Mouse (Mus musculus) mouse embryonic stem cell (cell line): ENCODE data around the gene Dclk2.

ENCODE experiments used
- in situ Hi-C, 2 experiments: fragments of 300-500 bp; cut with MboI; formaldehyde crosslinking; loops; 1 replicate in 1 of 2; 3 replicates in 1 of 2; pipeline ENCODE4 v1.14.3; 2019 to 2020; ENCODE audit warnings: low sequenced_read_pairs in 2 of 2, low pct_unique_long_range_greater_than_20kb in 1 of 2, mixed read lengths in 1 of 2; ENCODE audit not compliant: unreplicated experiment in 1 of 2

Dclk2 gene

GRCm38 (mm10) chr3:86898366-86898765, 22.3 kb downstream of the Dclk2 start:
- in situ Hi-C loops: no loop called here

DNA sequence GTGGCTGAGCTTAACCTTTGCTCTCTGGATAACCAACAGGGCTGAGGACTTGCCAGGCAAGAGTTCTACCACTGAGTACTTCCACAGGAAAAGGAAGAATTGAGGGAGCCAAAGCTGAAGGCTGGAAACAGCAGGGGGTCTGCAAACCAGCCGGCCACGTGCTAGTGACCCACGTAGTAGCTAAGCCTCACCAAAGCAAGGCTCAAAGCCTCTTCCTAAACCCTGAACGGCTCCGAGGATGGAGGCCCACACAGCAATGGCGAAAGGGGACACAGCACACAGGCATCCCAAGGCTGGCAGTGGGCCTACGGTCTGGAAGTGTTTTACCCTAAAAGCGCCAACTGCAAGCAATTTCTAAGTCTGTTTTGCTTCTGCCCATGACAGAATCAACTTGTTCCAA, 23.1 kb downstream of the Dclk2 start:
- in situ Hi-C loops: no loop called here

- in situ Hi-C loops: no loop called here
These were observed 23.6 kb downstream of the Dclk2 start for GRCm38 (mm10) chr3:86897066-86897465.

DNA sequence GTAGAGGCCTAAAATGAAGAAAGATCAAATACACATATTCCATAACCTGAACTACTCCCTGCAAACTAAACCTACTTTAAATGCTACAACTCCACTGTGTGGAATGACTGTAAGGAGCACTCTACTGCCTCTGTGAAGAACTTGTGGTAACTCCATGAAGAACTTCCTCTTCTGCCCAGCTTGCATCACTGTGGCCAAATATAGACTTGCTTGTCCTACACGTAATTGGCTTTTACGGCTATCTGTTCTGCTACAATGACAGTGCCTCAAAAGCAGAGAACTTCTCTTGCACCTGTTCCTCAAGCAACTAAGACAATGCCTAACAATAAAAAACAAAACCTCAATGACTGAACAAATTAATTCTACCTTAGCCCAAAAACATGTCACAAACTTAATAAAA, 26.2 kb downstream of the Dclk2 start:
- in situ Hi-C loops: no loop called here

DNA sequence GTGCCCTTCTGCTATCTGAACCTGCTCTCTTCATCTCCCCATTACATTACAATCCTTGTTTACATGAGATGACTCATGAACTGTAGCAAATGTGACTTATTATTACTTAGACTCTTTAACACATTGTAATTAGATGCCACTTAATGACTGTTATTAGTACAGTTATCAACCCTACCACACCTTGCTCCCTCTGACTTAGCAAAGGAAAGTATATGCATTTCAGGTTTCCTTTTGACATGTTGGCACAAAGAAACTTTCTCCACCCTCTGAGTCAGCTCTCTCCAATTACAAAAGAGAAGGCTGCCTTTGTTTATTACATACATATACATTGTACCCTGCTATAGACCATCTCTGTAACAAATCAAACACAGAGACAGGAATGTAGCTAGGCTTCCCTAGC, 33.1 kb downstream of the Dclk2 start:
- in situ Hi-C loops: no loop called here

GRCm38 (mm10) chr3:86885180-86885579, 35.5 kb downstream of the Dclk2 start:
- in situ Hi-C loops: no loop called here

DNA sequence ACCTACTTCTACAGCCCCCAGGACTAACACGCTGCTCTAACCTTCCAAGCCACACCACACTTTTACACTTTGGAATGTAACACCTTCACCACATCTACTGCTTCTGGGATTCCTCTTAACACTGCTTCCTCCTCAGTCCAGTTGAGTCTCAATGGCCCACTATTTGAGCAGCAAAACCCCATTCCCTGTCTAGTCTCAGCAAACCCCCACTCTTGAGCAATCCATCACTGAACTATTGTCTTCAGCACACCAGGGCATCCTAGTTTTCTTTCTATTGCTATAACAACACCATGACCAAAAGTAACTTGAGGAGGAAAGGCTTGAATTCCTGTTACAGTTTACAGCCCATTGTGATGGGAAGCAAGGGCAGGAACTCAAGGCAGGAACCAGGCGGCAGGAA, 36.2 kb downstream of the Dclk2 start:
- in situ Hi-C loops: no loop called here

DNA sequence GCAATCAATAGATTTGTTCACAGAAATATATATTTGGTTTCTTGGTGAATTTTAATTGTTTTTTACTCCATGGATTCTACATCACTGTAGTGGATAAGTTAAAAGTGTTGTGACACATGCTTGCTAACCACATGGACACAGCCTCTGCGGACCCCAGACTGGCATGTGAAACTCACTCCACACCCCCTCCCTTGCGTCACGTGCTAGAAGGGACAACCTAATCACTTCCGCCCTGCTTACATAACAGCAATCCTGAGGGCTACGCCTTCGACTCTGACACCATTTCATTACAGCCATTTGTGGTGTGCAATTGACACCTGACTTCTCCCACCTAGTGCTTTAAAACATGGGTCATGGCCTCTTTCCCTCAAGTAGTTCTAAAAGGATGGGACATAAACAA, 36.7 kb downstream of the Dclk2 start:
- in situ Hi-C loops: no loop called here

DNA sequence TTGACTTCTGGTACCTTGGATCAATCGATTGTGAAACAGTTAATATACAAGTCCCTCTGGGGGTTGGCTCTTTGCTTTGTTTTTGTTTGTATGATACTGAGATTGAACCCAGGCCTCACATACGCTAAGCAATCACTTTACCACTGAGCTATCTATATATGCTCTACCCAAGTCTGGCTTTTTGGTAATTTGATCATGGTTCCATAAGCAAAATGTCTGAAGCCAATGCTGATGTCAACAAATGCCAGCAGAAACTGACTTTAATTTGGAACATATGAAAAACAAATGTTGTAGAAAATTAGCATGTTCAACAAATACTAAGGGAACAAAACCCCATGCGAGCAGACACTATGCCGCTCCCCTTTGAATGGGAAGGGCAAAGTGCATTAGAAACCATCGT, 44.7 kb downstream of the Dclk2 start:
- in situ Hi-C loops: no loop called here

GRCm38 (mm10) chr3:86873092-86873600, 47.5 kb downstream of the Dclk2 start:
- in situ Hi-C loops: no loop called here

GRCm38 (mm10) chr3:86870952-86871351, 49.7 kb downstream of the Dclk2 start:
- in situ Hi-C loops: no loop called here

DNA sequence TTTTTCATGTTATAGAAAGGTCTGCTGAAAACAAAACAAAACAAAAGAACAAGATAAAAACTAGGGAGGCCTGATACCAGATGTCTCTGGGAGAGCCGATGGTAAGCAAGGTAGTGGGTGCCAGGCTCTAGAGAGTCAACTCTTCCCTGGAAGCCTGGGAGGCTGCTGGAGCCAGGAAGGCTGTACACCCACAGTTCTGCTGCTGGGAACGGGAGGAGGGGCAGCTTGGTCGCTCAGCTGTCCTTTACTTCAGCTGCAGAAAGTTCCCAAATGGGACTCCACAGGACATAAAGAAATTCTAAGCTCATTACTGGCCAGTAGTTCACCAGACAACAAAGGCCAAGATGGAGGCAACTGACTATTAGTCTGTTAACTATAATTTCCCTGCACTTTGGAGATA, 50.2 kb downstream of the Dclk2 start:
- in situ Hi-C loops: no loop called here

DNA sequence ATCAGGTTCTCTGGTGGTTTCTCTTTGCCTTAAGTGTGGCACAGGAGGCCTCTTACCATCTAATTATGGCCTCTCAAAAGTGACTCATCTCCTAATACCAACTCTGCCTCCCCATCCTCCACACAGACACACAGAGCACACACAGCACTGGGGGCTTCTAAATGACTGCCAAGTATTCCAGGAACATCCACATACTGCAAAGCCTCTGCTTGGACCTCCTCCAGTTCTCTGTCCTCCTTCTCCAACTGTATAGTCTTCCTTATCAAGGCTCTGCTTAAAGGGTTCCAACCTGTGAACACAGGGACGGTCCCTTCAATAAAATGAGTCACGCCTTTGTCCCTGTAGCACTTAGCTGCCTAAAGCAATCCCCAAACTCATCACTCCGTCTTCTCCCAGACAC, 51.9 kb downstream of the Dclk2 start:
- in situ Hi-C loops: no loop called here

- in situ Hi-C loops: no loop called here
These were observed 57.2 kb downstream of the Dclk2 start for GRCm38 (mm10) chr3:86863327-86864008.

DNA sequence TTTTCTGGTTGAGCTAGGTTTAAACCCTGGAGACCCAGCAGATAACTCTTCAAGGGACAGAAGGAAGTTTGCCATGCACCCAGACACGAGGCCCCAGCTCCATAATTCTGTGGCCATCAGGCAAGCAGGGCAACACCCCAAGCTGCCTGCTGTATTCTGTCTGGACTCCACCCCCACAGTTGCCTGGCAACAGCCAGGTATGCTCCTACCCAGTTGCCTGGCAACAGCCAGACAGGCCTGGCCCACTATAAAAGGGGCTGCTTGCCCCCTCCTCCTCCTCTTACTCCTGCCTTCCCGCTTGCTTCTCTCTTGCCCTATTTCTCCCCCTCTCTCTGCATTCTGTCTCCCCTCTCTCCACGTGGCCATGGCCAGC, 57.7 kb downstream of the Dclk2 start:
- in situ Hi-C loops: no loop called here

- in situ Hi-C loops: no loop called here
These were observed 58.3 kb downstream of the Dclk2 start for GRCm38 (mm10) chr3:86862245-86862938.

DNA sequence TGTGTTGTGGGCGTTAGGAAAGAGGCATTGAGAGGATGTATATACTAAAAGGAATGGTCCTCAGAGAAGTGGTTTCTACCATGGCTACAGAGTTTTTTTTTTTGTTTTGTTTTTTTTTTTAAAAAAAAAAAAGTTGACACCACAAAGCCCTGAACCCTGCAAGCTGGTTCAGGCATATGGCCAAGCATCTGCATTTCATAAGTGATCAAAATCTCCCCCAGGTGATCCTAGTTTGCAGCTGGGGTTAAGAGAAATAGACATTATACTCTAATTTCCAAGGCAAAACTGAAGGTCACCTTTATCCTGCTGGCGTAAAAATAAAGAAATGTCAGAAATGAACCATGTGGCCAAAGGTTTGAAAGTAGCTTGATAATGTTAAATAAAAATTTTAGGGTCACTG, 60.9 kb downstream of the Dclk2 start:
- in situ Hi-C loops: no loop called here

DNA sequence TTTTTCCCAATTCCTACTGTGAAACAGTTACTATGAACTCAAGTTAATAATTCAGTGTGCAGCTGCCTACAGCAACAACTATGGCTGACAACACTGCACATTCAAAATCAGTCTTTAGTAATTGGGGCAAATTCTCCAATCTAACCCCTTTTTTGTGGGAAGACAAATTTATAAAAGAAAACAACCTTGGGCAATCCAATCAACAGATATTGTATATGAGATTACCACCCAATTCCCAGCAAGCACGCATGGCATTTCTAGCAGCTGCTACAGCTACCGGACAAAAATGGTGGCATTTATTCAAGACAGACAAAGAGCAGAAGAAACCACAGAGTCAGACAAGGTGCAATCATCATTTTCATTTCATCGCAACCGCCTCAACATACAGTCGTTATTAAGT, 62.0 kb downstream of the Dclk2 start:
- in situ Hi-C loops: no loop called here

GRCm38 (mm10) chr3:86857833-86858398, 62.7 kb downstream of the Dclk2 start:
- in situ Hi-C loops: no loop called here

- in situ Hi-C loops: no loop called here
These were observed 67.8 kb downstream of the Dclk2 start for GRCm38 (mm10) chr3:86852867-86853266.
